Mouse (Mus musculus) thymus, postnatal 14 days (tissue): ENCODE measurements around the gene Aimp2.

Experiments
- DNase-seq: peaks from one replicate; pipeline ENCODE4 v3.0.0; 2021

Aimp2 gene

DNA sequence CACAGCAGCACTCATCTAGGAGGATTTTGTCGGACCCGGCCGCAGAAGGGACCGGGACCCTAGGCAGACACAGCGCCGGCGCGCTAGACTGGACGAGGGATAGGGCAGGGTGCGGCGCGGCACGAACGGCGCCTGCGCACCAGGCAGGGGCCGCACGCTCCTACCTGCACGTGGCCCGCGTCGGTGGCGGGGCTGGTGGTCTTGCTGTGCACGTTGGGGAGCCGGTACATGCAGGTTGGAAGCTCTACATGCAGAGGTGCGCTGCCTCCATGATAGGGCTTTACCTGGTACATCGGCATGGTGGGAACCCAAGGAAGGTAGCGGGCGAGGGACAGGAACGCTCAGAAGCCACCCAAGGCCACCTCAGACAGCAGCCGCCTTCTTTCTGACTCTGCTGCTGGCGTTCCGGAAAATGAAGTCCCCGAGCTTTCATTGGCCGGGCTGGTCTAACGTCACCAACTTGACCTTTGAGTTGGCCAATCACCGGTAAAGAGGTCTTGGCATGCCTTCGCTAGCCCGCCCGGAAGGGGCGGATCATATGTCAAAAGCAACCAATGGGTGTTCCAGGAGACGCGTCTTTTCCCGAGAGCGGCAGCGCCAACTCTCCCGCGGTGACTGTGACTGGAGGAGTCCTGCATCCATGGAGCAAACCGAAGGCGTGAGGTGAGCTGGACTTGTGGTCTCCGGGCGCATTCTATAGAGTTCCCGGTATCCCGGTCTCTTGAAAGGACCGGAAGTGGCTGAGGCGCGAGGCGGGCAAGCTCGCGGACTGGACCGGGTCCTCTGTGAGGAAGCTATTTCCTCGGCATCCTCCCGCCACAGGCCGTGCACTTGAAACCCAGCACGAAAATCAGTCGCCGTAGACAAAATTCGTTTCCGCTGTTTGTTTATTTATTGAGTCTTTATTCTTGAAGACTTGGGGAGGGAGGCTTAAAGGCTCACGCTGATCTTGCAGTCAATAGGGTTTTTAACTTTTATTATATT is at the start of gene Aimp2, which contains the start of gene Pms2:
Gene Aimp2, minus strand, starts transcription at position 431 of the 984 bp plus-strand sequence.
Gene Pms2, plus strand, starts transcription at position 548 of the 984 bp plus-strand sequence.
- DNase-seq: peak; percentile 93

DNA sequence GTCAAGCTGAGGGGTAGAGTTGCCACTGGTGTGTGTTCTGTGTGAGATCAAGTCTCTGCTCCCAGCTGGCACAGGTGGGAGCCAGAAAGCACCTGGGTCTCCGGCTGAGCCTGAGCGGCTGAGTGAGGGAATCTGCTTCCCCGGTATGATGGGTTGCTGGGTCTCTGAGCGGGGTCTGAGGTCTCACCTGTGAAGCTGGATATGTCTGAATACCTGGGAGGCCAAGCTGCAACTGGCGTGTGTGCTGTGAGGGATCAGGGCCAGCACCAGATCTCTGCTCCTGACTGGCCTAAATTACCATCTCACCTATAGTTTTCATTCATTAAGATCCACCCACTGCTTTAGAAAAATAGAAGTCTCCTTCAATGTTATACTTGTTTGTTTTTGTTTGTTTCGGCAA is 47.5 kb upstream of the Aimp2 start:
- DNase-seq: no peak

DNA sequence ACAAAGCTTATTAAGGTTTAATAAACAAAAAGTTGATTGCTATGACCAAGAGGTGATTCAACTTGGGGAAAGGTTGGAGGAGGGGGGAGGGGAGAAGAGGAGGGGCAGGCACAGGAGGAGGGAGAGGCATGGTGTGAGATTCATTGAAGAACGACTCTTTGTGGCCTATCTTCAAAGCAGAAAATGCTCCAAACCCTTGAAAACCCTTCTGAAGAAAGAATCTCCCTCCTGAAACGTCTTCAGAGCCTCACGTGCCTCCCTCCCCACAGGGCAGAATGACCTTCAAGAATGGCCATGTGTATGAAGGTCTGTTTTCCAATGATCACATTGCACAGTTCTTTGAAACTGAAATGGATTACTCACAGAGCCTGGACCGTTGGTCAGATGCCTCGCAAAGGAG is 40.4 kb upstream of the Aimp2 start:
- DNase-seq: no peak

DNA sequence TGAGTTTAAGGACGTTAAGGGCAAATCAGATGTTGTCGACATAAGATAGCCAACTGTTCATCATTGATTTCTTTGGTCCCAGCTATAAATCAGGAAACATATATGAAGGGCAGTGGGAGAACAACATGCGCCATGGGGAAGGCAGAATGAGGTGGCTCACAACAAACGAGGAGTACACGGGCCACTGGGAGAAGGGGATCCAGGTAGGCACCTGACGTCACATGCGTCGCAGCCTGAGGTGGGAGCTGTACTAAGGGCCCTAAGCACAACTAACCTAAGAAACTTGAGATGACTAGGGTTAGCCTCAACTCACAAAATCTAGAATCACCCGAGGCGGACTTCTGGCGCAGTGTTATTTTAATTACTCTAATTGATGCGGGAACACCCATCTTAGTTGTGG is 38.7 kb upstream of the Aimp2 start:
- no peak for DNase-seq

DNA sequence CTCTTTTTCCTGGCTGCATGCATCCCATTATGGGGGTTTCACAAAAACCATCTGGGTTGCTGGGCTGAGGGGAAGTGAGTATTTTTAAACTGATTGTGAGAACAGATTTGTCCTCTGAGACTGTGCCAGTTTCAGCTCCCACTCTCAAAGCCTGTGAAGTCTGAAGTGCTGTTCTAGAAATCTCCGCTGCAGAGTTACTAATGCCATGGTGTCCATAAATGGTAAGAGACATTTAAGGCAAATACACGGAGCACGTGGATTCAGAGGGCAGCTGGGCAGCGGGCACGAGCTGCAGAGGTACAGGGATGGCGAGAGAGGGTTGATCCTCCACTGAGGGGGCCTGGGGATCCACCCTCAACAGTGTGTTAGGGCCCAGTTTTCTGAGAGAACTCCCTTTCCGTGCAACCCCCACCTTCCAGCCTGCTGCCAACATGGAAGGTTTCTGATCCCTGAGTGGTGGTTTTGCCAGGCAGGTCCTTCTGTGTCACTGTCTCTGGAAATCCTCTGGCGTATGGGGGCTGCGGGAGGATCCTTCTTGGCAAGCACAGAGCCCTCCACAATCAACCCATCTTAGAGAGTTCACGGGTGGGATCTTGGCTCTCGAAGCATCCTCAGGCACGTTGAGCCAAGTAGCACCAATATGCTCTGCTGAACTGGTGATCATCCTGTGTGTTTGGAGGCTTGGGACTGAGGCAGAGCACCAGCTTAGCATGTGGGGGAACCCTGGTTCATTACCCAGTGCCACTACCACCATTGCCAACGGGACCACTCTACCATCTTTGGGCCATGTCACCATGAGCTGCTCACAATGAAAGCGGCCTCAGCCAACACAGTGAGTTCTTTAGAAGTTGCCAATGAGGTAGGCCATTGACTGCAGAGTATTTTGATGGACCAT is 33.8 kb upstream of the Aimp2 start:
- no peak for DNase-seq

DNA sequence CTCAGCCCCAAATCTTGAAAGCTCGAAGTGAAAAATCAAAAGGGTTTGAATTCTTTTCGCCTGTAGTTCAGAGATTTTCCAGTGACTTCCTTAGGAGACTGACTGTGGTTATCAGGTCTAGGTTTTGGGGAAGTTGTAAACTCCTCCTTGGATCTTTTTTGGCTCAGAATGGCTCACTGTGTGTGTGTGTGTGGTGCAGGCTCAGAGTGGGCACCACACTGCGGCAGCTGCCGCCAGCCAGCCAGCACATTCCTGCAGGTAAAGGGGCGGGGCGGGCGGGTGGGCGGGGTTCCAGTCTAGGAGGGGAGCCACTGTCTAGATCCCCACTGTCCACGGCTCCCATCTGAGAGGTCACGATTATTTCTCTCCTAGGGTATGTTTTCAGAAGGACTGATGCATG is 31.9 kb upstream of the Aimp2 start:
- no peak for DNase-seq

DNA sequence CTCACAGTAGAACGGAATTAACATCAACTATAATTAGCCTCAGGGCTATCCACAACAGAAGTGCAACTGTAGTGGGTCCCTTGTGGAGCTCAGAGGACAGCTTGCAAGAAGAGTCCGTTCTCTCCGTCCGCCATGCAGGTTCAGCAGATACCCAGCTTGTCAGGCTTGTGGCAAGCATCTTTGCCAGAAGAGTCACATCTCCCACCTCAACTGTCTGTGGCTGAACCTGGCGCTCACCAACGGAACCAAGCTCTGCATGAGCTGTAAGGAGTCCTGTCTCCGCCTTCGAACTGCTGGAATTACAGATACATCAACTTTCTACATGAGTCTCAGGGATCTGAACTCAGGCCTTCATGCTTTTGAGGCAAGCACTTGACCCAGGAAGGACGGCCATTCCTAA is 26.5 kb upstream of the Aimp2 start:
- DNase-seq: no peak

DNA sequence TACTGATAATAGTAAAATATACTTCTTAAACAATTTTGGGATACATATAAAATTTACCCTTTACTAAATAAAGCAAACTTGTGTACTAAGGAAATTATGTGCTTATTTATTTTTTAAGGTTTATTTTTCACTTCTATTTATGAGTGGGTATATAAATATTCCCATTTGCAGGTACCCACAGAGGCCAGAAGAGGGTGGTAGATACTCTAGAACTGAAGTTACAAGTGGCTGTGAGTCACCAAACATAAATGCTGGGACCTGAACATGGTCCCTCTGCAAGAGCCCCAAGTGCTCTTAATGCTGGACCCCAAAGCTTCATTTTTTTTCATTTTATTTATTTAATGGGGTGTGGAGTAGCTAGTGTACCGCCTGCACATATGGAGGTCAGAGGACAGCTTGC is 24.2 kb upstream of the Aimp2 start:
- DNase-seq: no peak

DNA sequence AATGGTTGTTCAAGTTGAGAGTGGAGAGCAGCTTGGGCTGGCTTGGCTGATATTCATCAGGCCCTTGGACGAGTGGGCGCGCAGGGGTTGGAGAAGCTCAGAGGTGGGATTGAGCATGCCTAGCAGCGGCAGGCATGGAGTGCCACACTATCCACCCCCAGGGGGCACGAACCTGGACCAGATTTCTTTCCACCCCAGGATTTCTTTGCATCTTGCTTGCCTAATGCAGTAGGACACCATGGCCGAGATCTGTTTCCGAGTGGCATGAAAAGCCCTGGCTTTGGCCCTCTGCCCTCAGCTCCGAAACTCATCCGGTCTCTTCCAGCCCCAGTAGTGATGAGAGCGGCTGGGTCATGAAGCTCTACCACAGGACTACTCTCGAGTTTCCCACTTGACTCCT is 23.8 kb upstream of the Aimp2 start:
- no peak for DNase-seq

DNA sequence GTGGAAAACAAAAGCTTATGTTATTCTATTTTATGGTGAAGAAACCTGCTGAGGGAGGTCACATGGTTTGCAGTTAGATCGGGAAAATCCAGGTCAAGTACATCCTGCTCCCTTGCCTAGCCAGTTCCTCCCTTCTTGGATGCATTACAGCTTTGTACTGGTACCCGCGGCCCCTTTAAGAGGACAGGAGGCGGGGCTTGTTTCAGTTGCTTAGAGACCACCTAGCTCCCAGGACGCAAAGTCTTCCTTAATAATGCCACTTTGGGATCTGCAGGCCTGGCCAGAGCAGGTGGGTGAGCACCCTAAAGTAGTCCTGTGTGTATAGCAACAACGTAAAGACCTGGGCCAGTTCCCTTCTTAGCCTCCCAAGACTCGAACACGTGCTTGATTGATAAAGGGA is 23.2 kb upstream of the Aimp2 start, which contains the start of gene Rsph10b:
Gene Rsph10b, plus strand, starts transcription at position 205 of the 400 bp plus-strand sequence.
- DNase-seq: no peak

DNA sequence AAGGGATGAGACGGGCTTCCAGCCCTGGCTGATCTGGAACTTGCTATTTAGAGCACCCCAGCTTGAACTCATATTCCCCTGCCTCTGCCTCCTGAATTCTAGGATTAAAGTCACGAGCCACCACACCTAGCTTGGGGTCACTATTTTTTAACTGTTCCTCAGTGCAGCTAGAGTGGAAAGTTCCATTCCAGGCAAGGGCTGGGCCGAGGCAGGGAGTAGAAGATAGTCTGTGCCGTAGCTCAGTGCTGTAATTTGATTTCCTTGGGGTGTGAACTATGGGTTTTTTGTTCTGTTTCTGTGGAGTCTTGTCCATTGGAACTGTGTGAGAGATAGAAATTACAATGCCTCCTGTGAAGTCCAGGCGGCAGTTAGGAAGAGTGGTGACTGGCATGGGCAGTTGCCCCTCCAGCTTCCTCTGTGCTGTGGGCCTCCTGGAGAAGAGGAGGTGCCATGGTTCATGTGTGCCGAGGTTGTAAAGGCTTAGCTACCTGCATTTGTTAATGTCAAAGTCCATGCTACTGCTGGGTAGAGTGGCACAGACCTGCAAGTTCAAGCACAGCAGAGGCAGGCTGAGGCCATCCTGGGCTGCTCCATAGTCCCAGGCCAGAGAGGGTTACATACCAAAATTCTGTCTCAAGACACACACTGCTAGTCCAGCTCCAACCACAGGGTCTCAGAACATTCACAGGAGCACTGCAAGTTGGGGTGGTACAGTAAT is 22.4 kb upstream of the Aimp2 start:
- DNase-seq: no peak

DNA sequence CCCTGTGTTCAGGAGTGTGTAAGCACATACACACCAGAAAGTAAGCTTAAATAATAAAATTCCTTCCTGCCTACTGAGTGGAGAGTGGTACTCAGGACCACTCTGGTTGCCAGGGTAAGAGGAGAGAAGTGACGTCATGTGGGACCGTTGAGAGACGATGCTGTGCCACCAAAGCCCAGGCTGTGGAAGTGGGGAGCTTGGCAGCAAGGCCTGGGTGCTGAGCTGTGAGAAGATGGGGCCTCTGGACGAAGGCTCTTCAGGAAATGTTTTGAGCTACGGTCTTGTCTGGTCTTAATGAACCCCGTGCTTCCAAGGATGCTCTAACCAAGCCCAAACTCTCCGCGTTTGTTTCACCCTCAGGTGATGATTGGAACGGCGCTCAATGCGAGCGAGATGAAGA is 21.0 kb upstream of the Aimp2 start:
- DNase-seq: no peak

DNA sequence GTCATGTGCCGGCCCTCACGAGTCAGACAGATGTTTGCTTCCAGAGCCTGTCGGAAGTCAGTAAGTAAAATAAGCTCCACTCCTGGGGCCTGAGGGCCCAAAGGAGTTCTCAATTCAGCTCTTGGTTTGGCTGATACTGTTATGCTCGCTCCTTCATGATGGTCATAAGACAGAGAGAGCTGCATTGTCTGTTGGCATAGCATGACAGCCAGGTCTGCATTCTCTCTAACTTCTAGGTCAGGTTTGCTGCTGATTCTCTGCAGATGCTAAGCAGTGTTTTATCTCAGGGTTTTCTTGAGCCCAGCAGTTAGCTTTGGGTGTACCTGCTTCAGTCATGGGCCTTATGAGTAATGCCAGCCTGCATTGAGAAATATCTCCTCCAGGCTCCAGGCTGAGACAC is 19.6 kb upstream of the Aimp2 start:
- no peak for DNase-seq

DNA sequence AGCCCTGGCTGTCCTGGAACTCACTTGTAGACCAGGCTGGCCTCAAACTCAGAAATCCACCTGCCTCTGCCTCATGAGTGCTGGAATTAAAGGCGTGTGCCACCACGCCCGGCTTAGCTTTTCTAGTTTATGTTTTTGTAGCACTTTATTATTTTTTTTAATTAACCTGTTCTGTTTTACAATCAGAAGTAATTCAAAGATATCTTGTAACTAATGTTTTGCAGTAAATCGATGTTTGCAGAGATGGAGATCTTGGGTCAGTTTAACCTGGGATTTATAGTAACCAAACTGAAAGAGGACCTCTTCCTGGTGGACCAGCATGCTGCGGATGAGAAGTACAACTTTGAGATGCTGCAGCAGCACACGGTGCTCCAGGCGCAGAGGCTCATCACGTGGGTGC is 18.2 kb upstream of the Aimp2 start, which contains the start of gene Gm42421:
Gene Gm42421, plus strand, starts transcription at position 301 of the 400 bp plus-strand sequence.
- no peak for DNase-seq

DNA sequence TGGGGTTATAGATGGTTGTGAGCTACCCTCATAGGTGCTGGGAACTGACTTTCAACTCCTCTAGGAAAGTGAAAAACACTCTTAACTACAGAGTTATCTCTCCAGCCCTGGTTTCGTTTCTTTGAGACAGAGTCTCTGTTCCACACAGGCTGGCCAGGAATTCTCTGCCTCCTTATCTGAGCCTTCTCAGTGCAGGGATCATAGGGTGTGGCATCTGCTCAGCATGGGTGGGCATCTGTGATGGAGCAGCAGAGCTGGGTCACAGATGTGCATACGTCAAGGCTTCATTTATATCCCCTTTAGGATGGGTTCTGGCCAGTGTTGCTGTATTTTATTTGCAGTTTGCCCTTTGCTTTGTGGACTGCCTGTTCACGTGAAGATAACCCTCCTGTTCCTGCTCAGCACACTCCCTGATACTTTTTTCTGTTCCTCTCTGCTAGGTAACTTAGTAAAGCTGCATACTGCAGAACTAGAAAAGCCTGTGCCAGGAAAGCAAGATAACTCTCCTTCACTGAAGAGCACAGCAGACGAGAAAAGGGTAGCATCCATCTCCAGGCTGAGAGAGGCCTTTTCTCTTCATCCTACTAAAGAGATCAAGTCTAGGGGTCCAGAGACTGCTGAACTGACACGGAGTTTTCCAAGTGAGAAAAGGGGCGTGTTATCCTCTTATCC is 15.3 kb upstream of the Aimp2 start:
- no peak for DNase-seq

DNA sequence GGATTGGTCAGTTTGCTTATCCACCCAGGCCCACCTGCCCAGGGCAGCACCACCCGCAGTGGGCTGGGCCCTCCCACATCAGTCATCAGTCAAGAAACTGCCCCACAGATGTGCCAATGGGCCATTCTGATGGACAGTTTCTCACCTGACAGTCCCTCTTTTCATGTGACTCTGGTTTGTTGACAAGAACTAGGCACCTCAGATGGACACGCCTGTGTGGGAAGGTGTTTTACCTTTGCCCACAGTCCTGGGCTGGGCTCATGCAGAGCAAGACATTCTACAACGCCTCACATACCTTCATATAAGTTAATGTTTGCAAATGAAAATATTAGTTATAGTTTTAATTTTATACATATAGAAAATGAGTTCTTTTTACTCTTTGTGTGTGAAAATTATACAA is 8.5 kb upstream of the Aimp2 start:
- DNase-seq: no peak

DNA sequence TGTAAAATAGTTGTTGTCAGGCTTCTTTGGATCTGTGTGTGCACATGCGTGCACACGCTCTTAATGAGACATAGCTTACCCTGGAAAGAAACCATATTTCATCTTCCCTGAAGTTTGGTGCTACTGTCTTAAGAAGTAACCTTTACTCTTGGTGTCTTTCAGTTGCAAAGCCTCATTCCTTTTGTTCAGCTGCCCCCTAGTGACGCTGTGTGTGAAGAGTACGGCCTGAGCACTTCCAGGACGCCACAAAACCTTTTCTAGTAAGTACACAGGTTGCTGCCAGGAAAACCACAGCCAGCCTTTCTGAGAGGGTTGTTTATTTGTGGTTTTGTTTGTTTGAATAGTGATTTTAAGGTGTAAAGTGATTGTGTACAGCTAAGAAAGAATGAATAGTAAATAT is 7.8 kb upstream of the Aimp2 start:
- DNase-seq: peak; percentile 66

DNA sequence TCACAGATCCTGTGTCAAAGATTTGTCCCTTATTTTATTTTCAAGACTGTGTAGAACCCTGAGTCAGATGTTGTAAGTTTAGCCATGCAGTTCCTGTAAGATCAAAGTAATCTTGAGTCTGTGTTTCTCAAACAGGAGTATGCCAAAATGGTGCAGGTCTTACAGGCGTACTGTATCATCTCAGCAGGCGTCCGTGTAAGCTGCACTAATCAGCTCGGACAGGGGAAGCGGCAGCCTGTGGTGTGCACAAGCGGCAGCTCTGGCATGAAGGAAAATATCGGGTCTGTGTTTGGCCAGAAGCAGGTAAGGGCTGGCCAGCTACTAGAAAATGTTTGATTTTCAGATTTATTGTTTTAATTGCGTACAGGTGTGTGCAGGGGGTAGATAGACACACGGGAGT is 6.6 kb upstream of the Aimp2 start:
- DNase-seq: no peak

DNA sequence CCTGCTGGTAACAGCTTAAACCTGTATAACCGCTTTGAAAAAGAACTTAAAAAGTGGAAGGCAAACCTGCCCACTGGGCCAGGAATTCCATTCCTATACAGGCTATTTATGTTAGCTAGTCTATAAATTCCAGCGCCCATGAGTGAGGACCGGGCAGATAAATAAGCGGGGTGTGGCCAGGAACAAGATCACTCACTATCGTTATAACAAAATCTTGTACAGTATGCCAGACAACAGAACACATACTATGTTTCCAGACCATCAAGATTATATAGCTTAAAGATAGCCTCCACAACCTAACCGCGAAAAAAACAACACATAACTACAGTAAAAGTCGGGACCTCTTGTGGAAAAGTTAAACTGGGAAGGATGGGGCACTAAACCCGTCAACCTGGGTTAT is 721 bp downstream of the Aimp2 start:
- DNase-seq: no peak

DNA sequence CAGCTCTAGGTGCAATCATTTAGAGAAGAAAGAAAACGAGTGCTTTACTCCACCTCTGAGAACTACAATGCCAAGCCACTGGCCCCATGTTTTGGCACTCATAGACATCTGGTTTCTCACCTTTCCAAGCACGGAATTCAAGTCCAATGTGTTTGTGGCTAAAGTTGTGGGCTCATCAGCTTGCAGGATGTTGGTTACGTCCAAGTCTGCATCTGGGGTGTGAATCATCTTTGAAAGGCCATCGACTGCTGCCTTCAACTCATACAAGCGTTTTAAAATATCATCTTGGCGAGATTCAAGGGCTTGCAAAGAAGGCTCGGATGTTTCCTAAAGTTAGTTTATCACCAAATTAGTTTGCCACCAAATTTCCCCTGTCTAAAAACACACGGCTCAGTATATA is 3.2 kb downstream of the Aimp2 start:
- no peak for DNase-seq

DNA sequence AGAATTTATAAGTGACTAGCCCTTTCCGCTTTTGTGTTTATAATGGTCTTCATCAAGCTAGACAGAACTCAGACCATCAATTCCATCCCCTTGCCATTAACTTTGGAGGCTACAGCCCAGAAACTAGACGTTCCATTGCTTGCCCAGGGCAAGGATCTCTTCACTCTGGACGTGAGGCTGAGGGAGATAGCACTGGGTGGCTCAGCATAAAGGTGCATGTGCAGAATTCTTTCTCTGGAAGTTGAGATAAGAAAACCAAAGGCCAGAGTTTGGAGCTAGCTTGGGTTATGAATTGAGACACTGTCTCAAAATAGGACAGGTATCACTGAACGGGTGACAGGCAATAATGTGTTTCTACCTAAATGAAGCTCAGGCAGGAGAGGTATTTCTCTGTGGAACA is 5.8 kb downstream of the Aimp2 start:
- no peak for DNase-seq

DNA sequence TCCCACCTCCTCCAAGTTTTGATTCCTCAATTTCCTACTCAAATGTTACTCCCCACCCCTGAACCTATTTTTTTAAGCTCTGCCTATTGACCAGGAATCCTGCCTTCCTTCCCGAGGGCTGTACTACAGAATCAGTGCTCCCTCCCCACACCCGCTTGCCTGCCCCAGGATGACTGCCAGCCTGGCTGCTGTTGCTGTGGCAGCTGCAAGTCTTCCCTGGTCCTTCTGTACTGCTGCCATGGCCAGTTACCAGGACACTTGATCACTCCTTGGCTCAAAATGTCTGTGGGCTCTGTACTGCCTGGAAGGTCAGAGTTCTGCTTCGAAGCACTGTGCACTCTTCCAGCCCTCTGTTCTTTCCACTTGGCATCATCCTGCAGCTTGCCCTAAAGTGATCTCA is 7.5 kb downstream of the Aimp2 start:
- DNase-seq: no peak
